Mouse (Mus musculus): ENCODE measurements around the gene Chd3.

GRCm38 (mm10) chr11:69323667-69324111, 45.5 kb downstream of the Chd3 start, which contains the start of the genes Cntrob and Trappc1:
- TF ChIP-seq CTCF (IDR thresholded peaks at IDR 0.05; ENCODE audit: low read depth): no peak
- peak; percentile 41 for TF ChIP-seq EP300 (IDR thresholded peaks at IDR 0.05; ENCODE audit: low read depth)
